Mouse (Mus musculus): ENCODE data around the gene Ubl3.

- no peak for TF ChIP-seq POLR2A (IDR thresholded peaks at IDR 0.05; ENCODE audit: extremely low read depth, insufficient read depth, low read length)
- TF ChIP-seq CTCF (IDR thresholded peaks at IDR 0.05; ENCODE audit: extremely low read depth, insufficient read depth, low read length): no peak
These were observed 42.3 kb upstream of the Ubl3 start for GRCm38 (mm10) chr5:148594693-148595458.

Data from cortical plate, adult 2 months (tissue).